Mouse (Mus musculus) embryo, embryonic 11 days (tissue): ENCODE results near the gene Kalrn.

Experiments used
- DNase-seq: peaks from one replicate; pipeline ENCODE4 v3.0.0-alpha.2; 2015

Gene Kalrn

GRCm38 (mm10) chr16:33927263-33927824, 646.0 kb downstream of the Kalrn start:
- DNase-seq: no peak

DNA sequence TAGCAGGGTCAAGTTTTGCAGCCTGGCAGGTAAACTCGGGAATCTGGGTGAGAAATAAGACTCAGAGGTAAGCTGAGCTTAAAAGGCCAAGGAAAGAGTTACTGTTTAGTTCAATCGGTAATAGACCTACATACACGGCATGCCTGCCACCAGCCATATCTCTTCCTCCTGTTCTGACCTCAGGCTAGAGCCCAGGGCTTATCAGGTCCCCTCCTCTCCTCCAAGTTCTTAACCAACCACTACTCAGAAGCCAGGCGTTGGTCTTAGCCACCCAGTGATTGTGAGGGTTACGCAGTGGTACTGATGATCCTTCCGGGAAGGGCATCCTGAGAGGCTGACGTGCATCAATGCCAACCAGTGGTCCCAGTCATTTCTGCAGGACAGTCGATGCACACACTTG, 649.6 kb downstream of the Kalrn start:
- no peak for DNase-seq

DNA sequence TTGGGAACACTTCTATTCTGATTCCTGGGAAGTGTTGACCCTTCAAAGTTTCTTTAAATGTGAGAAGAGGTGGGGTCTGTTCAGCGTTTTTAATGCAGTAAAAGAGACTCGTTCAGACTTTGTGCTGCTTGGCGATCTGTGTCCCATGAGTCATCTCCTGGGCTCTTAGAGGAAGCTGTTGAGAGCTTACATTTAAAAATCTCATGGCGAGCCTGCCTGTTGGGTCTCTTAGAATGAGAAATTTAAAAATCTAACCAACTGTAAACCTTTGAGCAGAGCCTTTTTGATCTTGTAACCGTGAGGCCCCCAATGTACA, 650.4 kb downstream of the Kalrn start:
- DNase-seq: no peak

- peak; percentile 55 for DNase-seq
Measured at GRCm38 (mm10) chr16:33922111-33923000, 651.0 kb downstream of the Kalrn start.

DNA sequence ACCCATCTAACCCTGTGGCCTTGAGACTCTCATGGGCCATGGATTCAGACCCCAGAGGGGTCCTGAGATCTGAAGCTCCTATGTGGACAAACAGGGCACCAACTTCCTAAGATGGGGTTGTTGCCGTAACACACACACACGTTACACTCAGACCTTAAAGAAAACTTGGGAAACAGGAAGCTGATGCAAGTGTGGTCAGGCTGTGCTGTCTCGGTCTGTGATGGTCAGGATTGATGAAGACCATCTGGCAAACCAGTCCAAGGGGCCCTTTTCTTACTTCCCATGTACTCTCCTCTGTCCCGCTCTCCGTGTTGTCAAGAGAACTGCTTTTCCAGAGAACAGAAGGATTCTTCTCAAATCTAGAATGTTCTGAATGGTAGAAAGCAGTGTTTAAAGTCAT, 651.8 kb downstream of the Kalrn start:
- no peak for DNase-seq
